Mouse (Mus musculus) CH12.LX (cell line): ENCODE results near the gene Gria1.

Experiments used
- CTCF ChIP-seq, 2 experiments: IDR thresholded peaks in 1 of 2; conservative IDR thresholded peaks in 1 of 2; 2 replicates each; pipeline ENCODE4 v1.5.1; 2011 to 2012; ENCODE audit warnings: low read depth in 2 of 2, low read length in 2 of 2, improper control_type of control experiment in 1 of 2, inconsistent platforms in 1 of 2, mild to moderate bottlenecking in 1 of 2, moderate library complexity in 1 of 2
- ELF1 ChIP-seq: IDR thresholded peaks from 2 replicates; pipeline ENCODE4 v1.6.1; 2014; ENCODE audit warnings: low read depth, mild to moderate bottlenecking, inconsistent platforms, low read length, improper control_type of control experiment
- GABPA ChIP-seq: IDR thresholded peaks from 2 replicates; pipeline ENCODE4 v1.6.1; 2012; ENCODE audit warnings: low read depth, low read length, improper control_type of control experiment, inconsistent platforms; ENCODE audit not compliant: insufficient replicate concordance
- HCFC1 ChIP-seq: IDR thresholded peaks from 2 replicates; pipeline ENCODE4 v1.6.1; 2012; ENCODE audit warnings: low read depth, mild to moderate bottlenecking, inconsistent platforms, low read length, improper control_type of control experiment
- JUND ChIP-seq: conservative IDR thresholded peaks from 2 replicates; pipeline ENCODE4 v1.6.1; 2011; ENCODE audit warnings: low read depth, low read length, improper control_type of control experiment
- MAFK ChIP-seq: IDR thresholded peaks from 2 replicates; pipeline ENCODE4 v1.6.1; 2011; ENCODE audit warnings: low read length, improper control_type of control experiment; ENCODE audit not compliant: insufficient replicate concordance
- POLR2A ChIP-seq: IDR thresholded peaks from 2 replicates; pipeline ENCODE4 v1.6.1; 2011; ENCODE audit warnings: low read depth, mild to moderate bottlenecking, improper control_type of control experiment, low read length
- ZKSCAN1 ChIP-seq: IDR thresholded peaks from 2 replicates; pipeline ENCODE4 v1.6.1; 2012; ENCODE audit warnings: low read depth, inconsistent platforms, low read length, improper control_type of control experiment, borderline replicate concordance

DNA sequence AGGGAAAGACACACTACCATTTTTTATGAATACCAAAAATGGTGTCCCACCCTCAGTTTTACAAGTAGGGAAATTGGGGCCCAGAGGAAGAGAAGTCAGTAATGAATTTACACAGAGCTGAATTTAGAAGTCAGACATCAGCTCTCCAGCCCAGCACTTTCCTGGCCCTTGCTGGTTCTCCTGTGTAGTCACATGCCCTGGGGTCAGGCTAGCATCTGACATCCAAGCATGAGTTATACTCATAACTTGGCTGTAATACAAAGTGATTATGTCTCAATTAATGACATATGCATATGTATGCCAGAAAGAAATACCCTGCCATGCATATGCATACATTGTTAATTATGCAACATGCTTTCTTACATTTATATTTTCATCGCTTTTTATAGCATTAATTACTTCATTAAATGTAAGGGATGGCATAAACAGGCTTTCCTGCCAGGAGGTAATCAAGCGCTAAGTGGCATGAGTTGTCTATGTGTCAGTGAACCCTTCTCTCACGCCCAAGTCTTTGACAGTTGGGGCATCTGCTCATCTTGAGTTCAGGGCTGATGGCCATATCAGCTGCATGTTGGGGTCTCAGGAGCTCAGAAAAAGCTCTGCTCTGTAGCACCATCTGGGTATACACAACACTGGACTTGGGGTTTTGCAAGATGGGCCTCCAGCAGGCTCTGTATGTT lies 26.7 kb upstream of the Gria1 start:
- no peak for TF ChIP-seq MAFK
- no peak for TF ChIP-seq JUND
- no peak for TF ChIP-seq CTCF (conservative IDR thresholded peaks at IDR 0.05 in 1 of 2, IDR thresholded peaks at IDR 0.05 in 1 of 2; ENCODE audit: low read depth in 2 of 2, low read length in 2 of 2)
- no peak for TF ChIP-seq POLR2A
- no peak for TF ChIP-seq HCFC1
- TF ChIP-seq GABPA: no peak
- no peak for TF ChIP-seq ELF1
- no peak for TF ChIP-seq ZKSCAN1
